Mouse (Mus musculus) megakaryocyte, embryonic 14.5 days (primary cell): ENCODE data around the gene 0610010K14Rik. TPM values are rescaled to one million over a fixed set of nuclear protein-coding genes. Genes with fewer than 3 reads are reported as not detected.

Source experiments
- H3K27me3 ChIP-seq: replicated peaks from 2 replicates; pipeline ENCODE3; 2012; ENCODE audit warnings: inconsistent platforms
- H3K36me3 ChIP-seq: replicated peaks from 2 replicates; pipeline ENCODE3; 2012; ENCODE audit warnings: low read length, inconsistent platforms, mixed read lengths
- H3K4me1 ChIP-seq: 2 replicates; pipeline ENCODE4 v1.6.1; 2012; ENCODE audit warnings: inconsistent platforms
- H3K4me3 ChIP-seq: replicated peaks from 2 replicates; pipeline ENCODE3; 2012; ENCODE audit warnings: moderate library complexity, mild to moderate bottlenecking, inconsistent platforms
- H3K9me3 ChIP-seq: 2 replicates; pipeline ENCODE4 v1.6.1; 2012; ENCODE audit warnings: inconsistent platforms
- FLI1 ChIP-seq: IDR thresholded peaks from 2 replicates; pipeline ENCODE4 v1.6.1; 2012; ENCODE audit warnings: low read length, inconsistent platforms, mixed read lengths
- GATA1 ChIP-seq: IDR thresholded peaks from 3 replicates; pipeline ENCODE4 v1.6.1; 2012; ENCODE audit warnings: mixed read lengths, low read length, inconsistent platforms, borderline replicate concordance
- polyA plus RNA-seq: library from polyadenylated mRNA; stranded (reverse); fragments of >175 nt; gene quantifications from 2 replicates; pipeline ENCODE4 v1.2.3, GENCODE M21; 2012; ENCODE audit warnings: low replicate concordance; ENCODE audit not compliant: insufficient read depth

Gene 0610010K14Rik
- 169 and 210 TPM in 2 replicates for polyA plus RNA-seq

DNA sequence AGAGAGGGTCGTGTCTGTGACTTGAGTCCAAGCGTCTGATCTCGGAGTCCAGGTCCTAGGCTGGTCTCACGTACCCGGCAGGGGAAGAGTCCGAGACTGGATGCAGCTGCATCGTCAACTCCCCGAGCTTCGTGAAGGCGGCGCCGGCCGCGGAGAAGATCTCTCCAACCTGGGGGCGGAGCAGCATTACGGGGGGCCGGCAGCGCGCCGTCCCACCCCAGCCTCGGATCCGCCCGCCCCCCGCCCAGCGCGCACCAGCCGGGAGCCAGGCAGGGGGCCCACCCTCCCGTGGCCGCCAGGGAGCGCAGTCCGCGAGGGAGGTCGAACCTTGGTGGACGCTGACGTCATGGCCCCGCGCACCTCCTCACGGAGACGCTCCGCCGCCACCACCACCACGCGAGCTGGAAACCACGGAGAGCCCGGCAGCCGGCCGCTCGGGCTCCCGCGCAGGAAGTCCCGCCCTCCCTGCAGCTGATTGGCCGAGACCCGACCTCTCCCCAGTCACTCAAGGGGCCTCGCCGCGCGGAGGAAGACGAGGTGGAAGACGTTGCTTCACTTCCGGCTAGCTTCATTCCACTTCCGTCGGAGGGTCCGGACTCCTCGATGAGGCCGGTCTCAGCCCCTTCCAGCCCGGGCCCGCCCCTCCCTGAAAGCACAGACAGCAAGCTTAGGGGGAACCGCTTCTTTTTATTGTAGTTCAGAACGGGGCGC is at the start of gene 0610010K14Rik:
0610010K14Rik (minus strand) TSS at position 458 of the 711 bp plus-strand sequence.
- peaks cover 76% of the 10 kb centered on the region for H3K4me1 ChIP-seq
- H3K36me3 ChIP-seq = peaks cover 55% of the 10 kb centered on the region
- no peaks in the 10 kb centered on the region for H3K9me3 ChIP-seq
- H3K4me3 ChIP-seq = peak within 1 kb of the TSS; percentile 99
- no peaks in the 10 kb centered on the region for H3K27me3 ChIP-seq
- TF ChIP-seq FLI1 (peak; percentile 79; the same call in 1 of the 2 replicates), GATA1 (no peak)

DNA sequence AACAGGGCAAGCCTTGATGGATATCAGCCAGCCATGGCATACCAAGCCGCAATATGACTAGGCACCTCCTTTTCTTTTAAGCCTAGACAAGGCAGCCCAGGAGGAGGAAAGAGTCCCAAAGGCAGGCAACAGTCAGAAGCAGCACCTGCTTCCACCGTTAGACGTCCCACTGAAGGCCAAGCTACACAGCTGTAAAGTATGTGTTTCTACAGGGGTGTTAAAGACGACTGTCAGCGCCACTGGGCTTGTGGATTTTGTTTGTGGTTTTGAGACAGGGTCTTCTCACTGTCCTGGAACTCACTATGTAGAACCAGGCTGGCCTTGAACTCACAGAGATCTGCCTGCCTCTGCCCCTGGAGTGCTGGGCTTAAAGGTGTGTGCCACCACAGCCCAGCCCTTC is 48.0 kb upstream of the 0610010K14Rik start:
- TF ChIP-seq GATA1 = no peak
- TF ChIP-seq FLI1 = no peak
- Histone ChIP-seq H3K27me3 (no peaks in the 10 kb centered on the region), H3K36me3 (no peaks in the 10 kb centered on the region), H3K4me1 (peaks cover 74% of the 10 kb centered on the region), H3K4me3 (no peak overlapping the region), H3K9me3 (no peaks in the 10 kb centered on the region)

DNA sequence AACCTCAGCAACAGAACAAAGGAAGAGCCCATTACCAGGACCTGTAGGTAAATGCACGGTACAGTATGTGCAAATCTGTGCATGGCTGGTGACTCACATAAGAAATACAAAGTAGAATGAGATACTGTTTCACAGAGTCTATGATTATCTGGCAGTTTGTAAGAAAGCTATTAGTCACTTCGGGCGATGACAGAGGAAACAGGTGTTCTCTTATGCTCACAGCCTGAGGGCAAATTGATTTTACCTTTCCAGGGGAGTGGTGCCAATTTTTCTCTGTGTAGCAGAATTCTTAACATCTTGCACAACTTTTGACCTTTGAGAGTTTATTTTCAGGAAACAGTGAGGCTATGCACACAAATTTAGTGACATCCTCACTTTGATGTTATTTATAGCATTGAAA is 47.0 kb upstream of the 0610010K14Rik start:
- TF ChIP-seq GATA1 = no peak
- no peak for TF ChIP-seq FLI1
- Histone ChIP-seq H3K4me1 (peaks cover 74% of the 10 kb centered on the region), H3K9me3 (no peaks in the 10 kb centered on the region), H3K4me3 (no peak overlapping the region), H3K36me3 (no peaks in the 10 kb centered on the region), H3K27me3 (no peaks in the 10 kb centered on the region)

DNA sequence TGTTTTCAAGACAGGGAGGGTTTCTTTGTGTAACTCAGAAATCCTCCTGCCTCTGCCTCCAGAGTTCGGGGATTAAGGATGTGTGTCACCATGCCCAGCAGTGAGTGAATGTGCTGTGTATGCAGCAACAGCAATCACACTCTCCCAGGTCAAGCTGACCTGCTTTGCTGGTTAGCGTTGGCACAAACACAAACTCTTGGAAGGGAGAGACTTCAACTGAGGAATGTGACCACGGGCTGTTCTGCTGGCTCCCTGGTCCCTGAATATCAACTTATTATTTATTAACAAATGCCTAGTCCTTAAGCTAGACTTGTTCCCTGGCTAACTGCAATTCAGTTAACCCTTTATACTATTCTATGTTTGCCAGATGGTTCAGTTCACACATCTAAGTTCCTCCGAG is 46.0 kb upstream of the 0610010K14Rik start:
- Histone ChIP-seq H3K27me3 (no peaks in the 10 kb centered on the region), H3K9me3 (no peaks in the 10 kb centered on the region), H3K4me3 (no peak overlapping the region), H3K36me3 (no peaks in the 10 kb centered on the region), H3K4me1 (peaks cover 71% of the 10 kb centered on the region)
- TF ChIP-seq GATA1 (no peak), FLI1 (no peak)

DNA sequence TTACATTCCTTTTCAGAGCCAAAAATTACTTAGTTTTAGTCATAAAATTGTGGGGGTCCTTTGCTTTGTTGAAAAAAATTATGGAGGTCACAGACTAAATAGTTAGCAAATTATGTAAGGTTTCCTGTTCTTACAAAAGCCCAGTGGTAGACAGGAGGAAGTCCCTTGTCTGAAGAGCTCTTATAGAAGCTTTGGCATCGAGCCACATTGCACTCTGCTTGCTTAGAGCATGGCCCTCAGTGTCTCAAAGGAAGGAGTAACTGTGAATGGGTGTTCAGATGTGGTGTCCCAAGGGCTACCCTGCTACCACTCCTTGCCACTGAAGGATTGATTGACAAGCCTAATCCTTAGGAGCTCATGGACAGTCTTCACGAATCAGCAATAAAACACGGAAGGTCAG is 42.7 kb upstream of the 0610010K14Rik start:
- H3K4me1 ChIP-seq = peaks cover 73% of the 10 kb centered on the region
- no peaks in the 10 kb centered on the region for H3K36me3 ChIP-seq
- H3K27me3 ChIP-seq = no peaks in the 10 kb centered on the region
- peaks cover 4% of the 10 kb centered on the region; the same call in 1 of the 2 replicates for H3K9me3 ChIP-seq
- peak overlapping the region; percentile 0 for H3K4me3 ChIP-seq
- TF ChIP-seq FLI1 (no peak), GATA1 (no peak)

DNA sequence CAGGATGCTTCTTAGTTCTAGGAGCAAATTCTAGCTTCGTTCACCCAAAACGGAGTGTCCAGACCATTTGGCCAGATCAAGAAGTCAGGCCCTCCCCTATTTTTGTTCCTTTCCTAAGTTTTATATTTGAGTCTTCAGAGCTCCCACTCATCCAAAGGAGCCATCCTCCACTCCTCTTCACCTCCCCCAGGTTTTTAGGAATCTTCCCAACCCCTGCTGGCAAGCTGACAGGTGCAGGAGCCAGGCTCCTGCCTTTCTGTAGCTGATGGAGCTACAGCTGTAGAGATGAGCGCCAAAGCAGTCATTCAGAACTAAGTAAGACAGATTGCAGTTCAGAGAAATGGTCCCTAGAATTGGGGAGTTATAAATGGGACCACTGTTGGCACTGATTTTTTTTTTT is 41.2 kb upstream of the 0610010K14Rik start:
- H3K27me3 ChIP-seq = no peaks in the 10 kb centered on the region
- no peaks in the 10 kb centered on the region for H3K36me3 ChIP-seq
- H3K4me1 ChIP-seq = peaks cover 72% of the 10 kb centered on the region
- peaks cover 4% of the 10 kb centered on the region; the same call in 1 of the 2 replicates for H3K9me3 ChIP-seq
- no peak overlapping the region for H3K4me3 ChIP-seq
- no peak for TF ChIP-seq GATA1
- no peak for TF ChIP-seq FLI1

DNA sequence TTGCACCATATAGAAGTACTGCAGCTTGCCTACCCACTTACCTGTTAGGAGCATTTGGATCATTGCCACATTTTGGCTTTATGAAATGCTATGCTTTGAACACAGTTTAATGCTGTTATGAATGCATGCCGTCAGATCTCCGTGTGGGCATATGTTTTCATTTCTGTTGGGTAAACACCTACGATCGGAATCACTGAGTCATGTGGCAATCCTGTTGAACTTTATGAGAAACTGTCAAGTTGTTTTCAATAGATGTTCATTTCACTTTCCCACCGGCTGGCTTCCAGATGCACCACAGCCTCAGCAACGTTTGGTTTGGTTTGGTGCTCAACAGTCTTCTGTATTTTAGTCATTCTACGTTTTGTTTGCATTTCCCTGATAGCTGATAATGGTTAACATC is 33.9 kb upstream of the 0610010K14Rik start:
- peaks cover 21% of the 10 kb centered on the region for H3K36me3 ChIP-seq
- H3K4me1 ChIP-seq = peaks cover 42% of the 10 kb centered on the region
- no peak for TF ChIP-seq FLI1
- no peak for TF ChIP-seq GATA1
- no peaks in the 10 kb centered on the region for H3K27me3 ChIP-seq
- no peak overlapping the region for H3K4me3 ChIP-seq
- no peaks in the 10 kb centered on the region for H3K9me3 ChIP-seq

DNA sequence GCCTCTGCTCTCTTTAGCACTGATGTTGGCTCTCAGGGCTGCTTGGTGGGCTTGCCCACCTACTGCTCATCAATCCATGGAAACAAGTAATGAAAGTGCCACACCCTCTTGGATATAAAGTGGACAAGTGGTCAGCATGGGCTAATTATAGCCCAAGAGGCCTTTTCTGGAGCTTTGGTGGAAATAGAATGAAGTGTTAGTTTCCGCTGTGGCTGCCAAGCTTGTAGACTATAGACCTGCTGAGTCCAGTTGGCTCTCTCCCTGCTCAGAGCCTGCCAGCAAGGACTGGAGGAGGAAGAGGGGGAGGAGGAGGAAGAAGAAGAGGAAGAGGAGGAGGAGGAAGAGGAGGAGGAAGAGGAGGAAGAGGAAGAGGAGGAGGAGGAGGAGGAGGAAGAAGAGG is 28.7 kb upstream of the 0610010K14Rik start:
- Histone ChIP-seq H3K4me3 (no peak overlapping the region), H3K27me3 (peaks cover 2% of the 10 kb centered on the region), H3K9me3 (peaks cover 9% of the 10 kb centered on the region; the same call in 1 of the 2 replicates), H3K36me3 (peaks cover 34% of the 10 kb centered on the region), H3K4me1 (peaks cover 45% of the 10 kb centered on the region)
- TF ChIP-seq FLI1 (no peak), GATA1 (no peak)

DNA sequence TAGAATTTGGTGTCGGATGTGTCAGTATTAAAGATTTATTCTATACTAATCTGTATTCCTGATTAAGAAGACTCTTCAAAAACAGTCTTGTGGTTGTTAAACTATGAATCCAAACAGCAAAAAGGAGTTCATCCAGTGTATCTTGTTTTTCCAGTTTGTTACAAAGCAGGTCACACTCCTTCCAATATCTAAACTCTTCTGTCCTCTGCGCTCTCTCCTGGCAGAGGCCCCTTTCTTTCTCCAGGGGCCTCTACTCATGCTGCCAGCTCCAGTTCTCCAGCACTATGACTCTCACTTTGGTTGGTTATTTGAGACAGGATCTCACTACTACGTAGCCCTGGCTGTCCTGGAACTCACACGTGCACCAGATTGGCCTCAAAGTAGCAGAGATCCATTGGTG is 28.1 kb upstream of the 0610010K14Rik start:
- H3K36me3 ChIP-seq = peaks cover 38% of the 10 kb centered on the region
- peaks cover 45% of the 10 kb centered on the region for H3K4me1 ChIP-seq
- peaks cover 13% of the 10 kb centered on the region; the same call in 1 of the 2 replicates for H3K9me3 ChIP-seq
- no peak for TF ChIP-seq FLI1
- no peak for TF ChIP-seq GATA1
- H3K27me3 ChIP-seq = peaks cover 2% of the 10 kb centered on the region
- H3K4me3 ChIP-seq = no peak overlapping the region

DNA sequence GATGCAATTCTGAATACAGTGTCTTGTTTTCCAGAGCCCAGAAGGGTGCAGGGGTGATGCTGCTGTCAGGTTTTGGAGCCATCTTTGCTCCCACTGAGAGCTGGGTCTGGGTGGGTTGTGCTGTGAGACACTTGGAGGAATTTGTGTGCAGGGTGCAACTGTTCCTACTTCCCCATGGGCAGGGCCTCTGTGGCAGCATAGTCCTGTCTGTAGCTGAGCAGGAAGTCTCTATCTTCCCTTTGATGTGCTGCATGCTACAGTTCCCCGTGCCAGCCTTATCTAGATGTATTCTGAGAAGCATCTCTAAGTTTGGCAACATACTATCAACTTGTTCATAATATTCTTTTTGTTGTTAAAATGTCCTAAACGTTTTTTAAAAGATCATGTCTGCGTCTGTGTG is 27.5 kb upstream of the 0610010K14Rik start:
- Histone ChIP-seq H3K27me3 (peaks cover 2% of the 10 kb centered on the region), H3K36me3 (peaks cover 44% of the 10 kb centered on the region), H3K4me1 (peaks cover 45% of the 10 kb centered on the region), H3K9me3 (peaks cover 19% of the 10 kb centered on the region; the same call in 1 of the 2 replicates), H3K4me3 (peak overlapping the region; percentile 57)
- no peak for TF ChIP-seq FLI1
